Mouse (Mus musculus) embryonic facial prominence, embryonic 15.5 days (tissue): ENCODE measurements around the gene Fam131c. TPM values are rescaled to one million over a fixed set of nuclear protein-coding genes. Genes with fewer than 3 reads are reported as not detected.

ENCODE experiments used
- ATAC-seq: fragments of 200-750 bp; cut with Nextera tagmentation; 2 replicates; pipeline ENCODE4 v1.8.0; 2017; ENCODE audit warnings: low read depth, moderate TSS enrichment; ENCODE audit not compliant: insufficient number of reproducible peaks, low FRiP score, low TSS enrichment
- H3K27ac ChIP-seq: fragments of 300-500 bp; sonication (generic); replicated peaks from 2 replicates; pipeline ENCODE4 v1.5.1; 2015; ENCODE audit warnings: mild to moderate bottlenecking, inconsistent platforms
- H3K27me3 ChIP-seq: fragments of 300-500 bp; sonication (generic); 2 replicates; pipeline ENCODE4 v1.6.1; 2015; ENCODE audit warnings: inconsistent platforms
- H3K36me3 ChIP-seq: fragments of 300-500 bp; sonication (generic); 2 replicates; pipeline ENCODE4 v1.6.1; 2015; ENCODE audit warnings: mild to moderate bottlenecking, inconsistent platforms
- H3K4me1 ChIP-seq: fragments of 300-500 bp; sonication (generic); 2 replicates; pipeline ENCODE4 v1.6.1; 2015; ENCODE audit warnings: inconsistent platforms
- H3K4me2 ChIP-seq: fragments of 300-500 bp; sonication (generic); replicated peaks from 2 replicates; pipeline ENCODE4 v1.6.1; 2015; ENCODE audit warnings: mild to moderate bottlenecking, inconsistent platforms
- H3K4me3 ChIP-seq: fragments of 300-500 bp; sonication (generic); replicated peaks from 2 replicates; pipeline ENCODE4 v1.5.1; 2015; ENCODE audit warnings: mild to moderate bottlenecking, inconsistent platforms
- H3K9ac ChIP-seq: fragments of 300-500 bp; sonication (generic); 2 replicates; pipeline ENCODE4 v1.6.1; 2015; ENCODE audit warnings: inconsistent platforms
- H3K9me3 ChIP-seq: fragments of 300-500 bp; sonication (generic); replicated peaks from 2 replicates; pipeline ENCODE4 v1.6.1; 2016; ENCODE audit warnings: inconsistent platforms
- WGBS: fragments of 180-500 bp; shearing (Covaris S2); methylation state at CpG from one replicate; pipeline ENCODE4 v1.1.7; 2015; 5-methylcytosine and 5-hydroxymethylcytosine counted together
- polyA plus RNA-seq: library from polyadenylated mRNA; unstranded; fragments of >200 nt; fragmentation: Nextera tagmentation; extraction: Ambion mirVana; gene quantifications from 2 replicates; pipeline ENCODE4 v1.2.1, GENCODE M21; 2015

Gene Fam131c
- polyA plus RNA-seq, 1 experiment from 2014 or later, result 4.3 TPM

- Histone ChIP-seq H3K9me3 (no peaks in the 10 kb centered on the region), H3K4me2 (no peak overlapping the region), H3K27me3 (peaks cover 17% of the 10 kb centered on the region), H3K4me1 (peaks cover 2% of the 10 kb centered on the region; the same call in 1 of the 2 replicates), H3K27ac (no peak overlapping the region), H3K4me3 (no peak overlapping the region), H3K9ac (no peak overlapping the region), H3K36me3 (no peaks in the 10 kb centered on the region)
- 69% methylated on average over 5 of the region's 5 CpGs for WGBS
- ATAC-seq, result no peak
Observed at GRCm38 (mm10) chr4:141387933-141388332, 19.9 kb downstream of the Fam131c start.

GRCm38 (mm10) chr4:141389366-141390150 is 21.5 kb downstream of the Fam131c start:
- H3K27ac ChIP-seq, result no peak overlapping the region
- H3K9me3 ChIP-seq, result no peaks in the 10 kb centered on the region
- peaks cover under 1% of the 10 kb centered on the region; the same call in 1 of the 2 replicates for H3K4me1 ChIP-seq
- WGBS, result 63% methylated on average over 18 of the region's 18 CpGs
- H3K9ac ChIP-seq, result no peak overlapping the region
- peaks cover under 1% of the 10 kb centered on the region for H3K27me3 ChIP-seq
- no peak overlapping the region for H3K4me2 ChIP-seq
- no peak for ATAC-seq
- no peaks in the 10 kb centered on the region for H3K36me3 ChIP-seq
- no peak overlapping the region for H3K4me3 ChIP-seq

- Histone ChIP-seq H3K4me3 (no peak overlapping the region), H3K4me1 (peaks cover 6% of the 10 kb centered on the region; the same call in 1 of the 2 replicates), H3K27ac (no peak overlapping the region), H3K27me3 (no peaks in the 10 kb centered on the region; the same call in 1 of the 2 replicates), H3K4me2 (no peak overlapping the region), H3K9ac (no peak overlapping the region), H3K9me3 (no peaks in the 10 kb centered on the region), H3K36me3 (no peaks in the 10 kb centered on the region)
- no peak for ATAC-seq
- 79% methylated on average over 12 of the region's 12 CpGs for WGBS
Observed at GRCm38 (mm10) chr4:141391293-141391692, 23.3 kb downstream of the Fam131c start.

- H3K4me3 ChIP-seq, result no peak overlapping the region
- no peak overlapping the region for H3K9ac ChIP-seq
- no peak for ATAC-seq
- WGBS, result 17% methylated on average over 16 of the region's 16 CpGs
- peak overlapping the region; percentile 27; the same call in 1 of the 2 replicates for H3K4me2 ChIP-seq
- no peaks in the 10 kb centered on the region for H3K9me3 ChIP-seq
- H3K36me3 ChIP-seq, result no peaks in the 10 kb centered on the region
- no peak overlapping the region for H3K27ac ChIP-seq
- no peaks in the 10 kb centered on the region for H3K27me3 ChIP-seq
- peaks cover 6% of the 10 kb centered on the region; the same call in 1 of the 2 replicates for H3K4me1 ChIP-seq
Observed at GRCm38 (mm10) chr4:141394751-141395150, 26.7 kb downstream of the Fam131c start.

GRCm38 (mm10) chr4:141397861-141398260 is 29.8 kb downstream of the Fam131c start:
- no peaks in the 10 kb centered on the region for H3K9me3 ChIP-seq
- H3K4me3 ChIP-seq, result no peak overlapping the region
- no peak overlapping the region for H3K27ac ChIP-seq
- no peaks in the 10 kb centered on the region for H3K36me3 ChIP-seq
- ATAC-seq, result peak; percentile 44; the same call in 1 of the 2 replicates
- no peak overlapping the region for H3K4me2 ChIP-seq
- WGBS, result 68% methylated on average over 12 of the region's 12 CpGs
- peaks cover 6% of the 10 kb centered on the region; the same call in 1 of the 2 replicates for H3K4me1 ChIP-seq
- no peak overlapping the region for H3K9ac ChIP-seq
- no peaks in the 10 kb centered on the region for H3K27me3 ChIP-seq

- no peak within 1 kb of the TSS for H3K4me3 ChIP-seq
- peaks cover 6% of the 10 kb centered on the region; the same call in 1 of the 2 replicates for H3K4me1 ChIP-seq
- H3K27ac ChIP-seq, result no peak within 1 kb of the TSS
- 44% methylated on average over 12 of the region's 12 CpGs for WGBS
- no peak for ATAC-seq
- no peaks in the 10 kb centered on the region for H3K27me3 ChIP-seq
- H3K9ac ChIP-seq, result no peak within 1 kb of the TSS
- no peaks in the 10 kb centered on the region for H3K36me3 ChIP-seq
- H3K9me3 ChIP-seq, result no peaks in the 10 kb centered on the region
- H3K4me2 ChIP-seq, result no peak within 1 kb of the TSS
Observed at GRCm38 (mm10) chr4:141398545-141398944, 30.5 kb downstream of the Fam131c start, which contains the start of gene Clcnka. Gene Clcnka (minus strand): TSS chr4:141398724.

GRCm38 (mm10) chr4:141400171-141400570 is 32.2 kb downstream of the Fam131c start:
- Histone ChIP-seq H3K27ac (no peak overlapping the region), H3K4me2 (no peak overlapping the region), H3K9ac (no peak overlapping the region), H3K4me3 (no peak overlapping the region), H3K36me3 (no peaks in the 10 kb centered on the region), H3K27me3 (no peaks in the 10 kb centered on the region), H3K9me3 (no peaks in the 10 kb centered on the region), H3K4me1 (peaks cover 7% of the 10 kb centered on the region; the same call in 1 of the 2 replicates)
- 82% methylated on average over 15 of the region's 15 CpGs for WGBS
- ATAC-seq, result no peak

- Histone ChIP-seq H3K36me3 (no peaks in the 10 kb centered on the region), H3K4me3 (peak overlapping the region; percentile 23), H3K4me2 (peak overlapping the region; percentile 46), H3K9ac (peak overlapping the region; percentile 10; the same call in 1 of the 2 replicates), H3K27me3 (no peaks in the 10 kb centered on the region; the same call in 1 of the 2 replicates), H3K27ac (no peak overlapping the region), H3K4me1 (peaks cover 7% of the 10 kb centered on the region; the same call in 1 of the 2 replicates), H3K9me3 (no peaks in the 10 kb centered on the region)
- 9% methylated on average over 15 of the region's 15 CpGs for WGBS
- ATAC-seq, result peak; percentile 69
Observed at GRCm38 (mm10) chr4:141404518-141405313, 36.7 kb downstream of the Fam131c start.

- no peak for ATAC-seq
- no peaks in the 10 kb centered on the region; the same call in 1 of the 2 replicates for H3K27me3 ChIP-seq
- H3K27ac ChIP-seq, result no peak overlapping the region
- WGBS, result 83% methylated on average over 3 of the region's 3 CpGs
- no peak overlapping the region for H3K4me2 ChIP-seq
- no peaks in the 10 kb centered on the region for H3K36me3 ChIP-seq
- no peaks in the 10 kb centered on the region for H3K9me3 ChIP-seq
- no peak overlapping the region for H3K4me3 ChIP-seq
- H3K4me1 ChIP-seq, result peaks cover 7% of the 10 kb centered on the region; the same call in 1 of the 2 replicates
- H3K9ac ChIP-seq, result no peak overlapping the region; the same call in 1 of the 2 replicates
Observed at GRCm38 (mm10) chr4:141405314-141405622, 37.2 kb downstream of the Fam131c start.

- Histone ChIP-seq H3K4me2 (no peak overlapping the region), H3K4me3 (no peak overlapping the region), H3K27ac (no peak overlapping the region), H3K27me3 (no peaks in the 10 kb centered on the region; the same call in 1 of the 2 replicates), H3K9ac (no peak overlapping the region), H3K36me3 (no peaks in the 10 kb centered on the region), H3K9me3 (no peaks in the 10 kb centered on the region), H3K4me1 (peaks cover 7% of the 10 kb centered on the region; the same call in 1 of the 2 replicates)
- no peak for ATAC-seq
- 42% methylated on average over 14 of the region's 14 CpGs for WGBS
Observed at GRCm38 (mm10) chr4:141406516-141407299, 38.7 kb downstream of the Fam131c start.
